Mouse (Mus musculus) midbrain, embryonic 16.5 days (tissue): ENCODE measurements around the gene Copz1. TPM values are rescaled to one million over a fixed set of nuclear protein-coding genes. Genes with fewer than 3 reads are reported as not detected.
A peak's percentile ranks its signal among the peaks of the same experiment; 100 is the strongest.

Experiments used
- ATAC-seq: fragments of 200-750 bp; cut with Nextera tagmentation; 2 replicates; pipeline ENCODE4 v1.8.0; 2017; ENCODE audit warnings: moderate TSS enrichment
- H3K27ac ChIP-seq: fragments of 300-500 bp; sonication (generic); 2 replicates; pipeline ENCODE4 v1.5.1; 2014; ENCODE audit warnings: mild to moderate bottlenecking, low read length, mixed read lengths
- H3K27me3 ChIP-seq: fragments of 300-500 bp; sonication (generic); 2 replicates; pipeline ENCODE4 v1.6.1; 2014; ENCODE audit warnings: low read depth, low read length, mixed read lengths; ENCODE audit not compliant: control insufficient read depth, insufficient read depth
- H3K36me3 ChIP-seq: fragments of 300-500 bp; sonication (generic); 2 replicates; pipeline ENCODE4 v1.6.1; 2014; ENCODE audit warnings: mild to moderate bottlenecking, low read length, moderate library complexity, mixed read lengths; ENCODE audit not compliant: control insufficient read depth, insufficient read depth
- H3K4me1 ChIP-seq: fragments of 300-500 bp; sonication (generic); 2 replicates; pipeline ENCODE4 v1.6.1; 2014; ENCODE audit warnings: mild to moderate bottlenecking, low read length, mixed read lengths; ENCODE audit not compliant: control insufficient read depth, insufficient read depth
- H3K4me2 ChIP-seq: fragments of 300-500 bp; sonication (generic); 2 replicates; pipeline ENCODE4 v1.6.1; 2014; ENCODE audit warnings: mild to moderate bottlenecking, low read length, mixed read lengths
- H3K4me3 ChIP-seq: fragments of 300-500 bp; sonication (generic); 2 replicates; pipeline ENCODE4 v1.5.1; 2014; ENCODE audit warnings: low read depth, mild to moderate bottlenecking, low read length, moderate library complexity, mixed read lengths
- H3K9ac ChIP-seq: fragments of 300-500 bp; sonication (generic); 2 replicates; pipeline ENCODE4 v1.6.1; 2014; ENCODE audit warnings: low read depth, low read length, mixed read lengths
- H3K9me3 ChIP-seq: fragments of 300-500 bp; sonication (generic); replicated peaks from 2 replicates; pipeline ENCODE4 v1.6.1; 2014; ENCODE audit warnings: mild to moderate bottlenecking, low read length, mixed read lengths; ENCODE audit not compliant: control insufficient read depth, poor library complexity, severe bottlenecking
- WGBS: fragments of 180-500 bp; shearing (Covaris S2); extraction: QIAGEN DNeasy Blood & Tissue Kit; methylation state at CpG from one replicate; pipeline ENCODE4 v1.1.7; 2014; 5-methylcytosine and 5-hydroxymethylcytosine counted together
- polyA plus RNA-seq: library from polyadenylated mRNA; unstranded; fragments of >200 nt; fragmentation: Nextera tagmentation; extraction: Ambion mirVana; gene quantifications from 2 replicates; pipeline ENCODE4 v1.2.1, GENCODE M21; 2015

Gene Copz1
- polyA plus RNA-seq, 1 experiment from 2014 or later, result 200 TPM

GRCm38 (mm10) chr15:103284066-103284465, 11.6 kb downstream of the Copz1 start:
- Histone ChIP-seq H3K4me2 (no peak overlapping the region), H3K9ac (no peak overlapping the region), H3K27me3 (no peaks in the 10 kb centered on the region), H3K4me1 (no peaks in the 10 kb centered on the region), H3K36me3 (no peaks in the 10 kb centered on the region), H3K4me3 (no peak overlapping the region), H3K9me3 (no peaks in the 10 kb centered on the region), H3K27ac (no peak overlapping the region)
- WGBS, result 51% methylated on average over 3 of the region's 3 CpGs
- ATAC-seq, result no peak

DNA sequence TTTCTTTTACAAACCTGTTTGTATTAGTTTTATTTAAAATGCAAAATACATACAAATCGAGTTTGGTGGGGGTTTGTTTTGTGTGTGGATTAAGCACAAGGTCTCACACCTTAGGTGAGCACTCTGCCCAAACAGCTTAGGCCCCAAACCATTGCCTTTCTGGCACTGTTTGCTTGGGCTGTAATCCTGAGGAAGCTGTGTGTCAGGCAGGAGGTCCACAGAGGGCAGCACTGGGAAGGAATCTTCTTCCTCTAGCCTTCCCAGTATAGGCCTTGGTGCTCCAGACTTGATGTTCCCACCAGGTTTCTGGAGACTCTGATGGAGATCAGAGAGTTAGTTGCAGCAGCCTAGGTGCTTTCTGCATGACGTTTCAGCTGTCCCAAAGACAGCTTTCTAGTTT, 12.1 kb downstream of the Copz1 start:
- Histone ChIP-seq H3K9ac (no peak overlapping the region), H3K27ac (0 out of 2 replicates have a peak overlapping the region, but pooled peaks have one; percentile 43), H3K27me3 (no peaks in the 10 kb centered on the region), H3K4me3 (no peak overlapping the region), H3K9me3 (no peaks in the 10 kb centered on the region), H3K4me2 (no peak overlapping the region), H3K4me1 (no peaks in the 10 kb centered on the region; the same call in 1 of the 2 replicates), H3K36me3 (no peaks in the 10 kb centered on the region)
- WGBS, result 38% methylated on average over 2 of the region's 2 CpGs
- ATAC-seq, result no peak

GRCm38 (mm10) chr15:103285778-103286417, 13.4 kb downstream of the Copz1 start:
- Histone ChIP-seq H3K4me1 (no peaks in the 10 kb centered on the region; the same call in 1 of the 2 replicates), H3K4me3 (no peak overlapping the region), H3K9ac (no peak overlapping the region), H3K4me2 (no peak overlapping the region), H3K27ac (peak overlapping the region; percentile 48), H3K27me3 (no peaks in the 10 kb centered on the region), H3K36me3 (no peaks in the 10 kb centered on the region), H3K9me3 (no peaks in the 10 kb centered on the region)
- 68% methylated on average over 1 of the region's 1 CpGs for WGBS
- ATAC-seq, result peak; percentile 82

GRCm38 (mm10) chr15:103289600-103289999, 17.1 kb downstream of the Copz1 start:
- WGBS, result 23% methylated on average over 5 of the region's 5 CpGs
- Histone ChIP-seq H3K9me3 (no peaks in the 10 kb centered on the region), H3K36me3 (peaks cover 12% of the 10 kb centered on the region; the same call in 1 of the 2 replicates), H3K4me3 (no peak overlapping the region), H3K4me2 (no peak overlapping the region), H3K9ac (peak overlapping the region; percentile 11; the same call in 1 of the 2 replicates), H3K27me3 (no peaks in the 10 kb centered on the region), H3K27ac (no peak overlapping the region), H3K4me1 (no peaks in the 10 kb centered on the region; the same call in 1 of the 2 replicates)
- ATAC-seq, result no peak

DNA sequence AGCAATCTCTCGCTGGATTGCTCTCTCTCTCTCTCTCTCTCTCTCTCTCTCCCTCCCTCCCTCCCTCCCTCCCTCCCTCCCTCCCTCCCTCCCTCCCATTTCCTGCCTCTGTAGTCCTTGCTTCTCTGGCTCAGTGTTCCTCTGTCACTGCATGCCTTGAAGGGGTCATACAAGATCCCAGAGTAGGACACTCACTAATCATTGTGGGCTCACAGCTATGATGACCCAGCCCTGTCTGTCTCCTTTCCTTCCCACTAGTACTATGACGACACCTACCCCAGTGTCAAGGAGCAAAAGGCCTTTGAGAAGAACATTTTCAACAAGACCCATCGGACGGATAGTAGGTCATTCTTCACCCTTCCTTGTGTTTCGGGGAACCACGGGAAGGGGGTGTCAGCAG, 17.9 kb downstream of the Copz1 start:
- Histone ChIP-seq H3K9me3 (no peaks in the 10 kb centered on the region), H3K27me3 (no peaks in the 10 kb centered on the region), H3K4me2 (no peak overlapping the region), H3K27ac (no peak overlapping the region), H3K9ac (no peak overlapping the region), H3K4me1 (no peaks in the 10 kb centered on the region; the same call in 1 of the 2 replicates), H3K36me3 (peaks cover 12% of the 10 kb centered on the region; the same call in 1 of the 2 replicates), H3K4me3 (no peak overlapping the region)
- ATAC-seq, result no peak
- WGBS, result 79% methylated on average over 6 of the region's 6 CpGs

GRCm38 (mm10) chr15:103290843-103291242, 18.3 kb downstream of the Copz1 start:
- no peaks in the 10 kb centered on the region for H3K9me3 ChIP-seq
- WGBS, result 91% methylated on average over 9 of the region's 9 CpGs
- H3K9ac ChIP-seq, result no peak overlapping the region
- no peak for ATAC-seq
- H3K4me1 ChIP-seq, result no peaks in the 10 kb centered on the region; the same call in 1 of the 2 replicates
- H3K4me2 ChIP-seq, result no peak overlapping the region
- H3K36me3 ChIP-seq, result peaks cover 12% of the 10 kb centered on the region; the same call in 1 of the 2 replicates
- no peak overlapping the region for H3K4me3 ChIP-seq
- no peaks in the 10 kb centered on the region for H3K27me3 ChIP-seq
- no peak overlapping the region for H3K27ac ChIP-seq

- ATAC-seq, result no peak
- H3K27ac ChIP-seq, result no peak overlapping the region
- H3K9ac ChIP-seq, result no peak overlapping the region
- no peaks in the 10 kb centered on the region for H3K27me3 ChIP-seq
- no peak overlapping the region for H3K4me3 ChIP-seq
- peaks cover 12% of the 10 kb centered on the region for H3K36me3 ChIP-seq
- WGBS, result 86% methylated on average over 4 of the region's 4 CpGs
- no peaks in the 10 kb centered on the region for H3K9me3 ChIP-seq
- H3K4me1 ChIP-seq, result peaks cover 9% of the 10 kb centered on the region
- no peak overlapping the region for H3K4me2 ChIP-seq
Observed at GRCm38 (mm10) chr15:103292673-103293345, 20.3 kb downstream of the Copz1 start.

GRCm38 (mm10) chr15:103293375-103293774, 20.9 kb downstream of the Copz1 start:
- Histone ChIP-seq H3K4me2 (no peak overlapping the region), H3K27me3 (no peaks in the 10 kb centered on the region), H3K27ac (no peak overlapping the region), H3K4me3 (no peak overlapping the region), H3K36me3 (peaks cover 12% of the 10 kb centered on the region), H3K9me3 (no peaks in the 10 kb centered on the region), H3K4me1 (peaks cover 15% of the 10 kb centered on the region), H3K9ac (no peak overlapping the region)
- 100% methylated on average over 2 of the region's 2 CpGs for whole genome bisulfite sequencing
- ATAC-seq, result no peak

DNA sequence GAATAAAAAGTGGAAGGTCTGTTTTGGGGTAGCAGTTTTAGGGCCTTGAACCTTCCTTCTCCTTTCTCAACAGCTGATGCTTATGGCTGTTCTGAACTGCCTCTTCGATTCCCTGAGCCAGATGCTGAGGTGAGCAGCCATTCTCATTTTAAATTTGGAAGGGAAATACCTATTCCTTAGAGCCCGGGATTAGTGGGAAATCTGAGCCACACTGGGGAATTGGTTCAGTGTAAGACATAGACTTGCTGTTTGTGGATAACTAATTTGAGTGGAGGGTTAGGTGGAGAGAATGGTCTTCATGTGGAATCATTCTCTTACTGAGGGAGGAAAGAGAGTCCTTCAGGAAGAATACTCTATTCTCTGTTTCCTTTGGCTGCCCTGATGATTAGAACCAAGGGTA, 22.1 kb downstream of the Copz1 start:
- H3K4me3 ChIP-seq, result no peak overlapping the region
- H3K27me3 ChIP-seq, result no peaks in the 10 kb centered on the region
- no peak overlapping the region for H3K27ac ChIP-seq
- H3K4me2 ChIP-seq, result no peak overlapping the region
- WGBS, result 81% methylated on average over 2 of the region's 2 CpGs
- peaks cover 12% of the 10 kb centered on the region for H3K36me3 ChIP-seq
- H3K4me1 ChIP-seq, result peaks cover 28% of the 10 kb centered on the region
- ATAC-seq, result no peak
- H3K9me3 ChIP-seq, result no peaks in the 10 kb centered on the region
- H3K9ac ChIP-seq, result no peak overlapping the region
